Mouse (Mus musculus) lung, postnatal 4 days (tissue): Measurements from ENCODE around the gene Notch2.

Experiments
- DNase-seq, 2 experiments: peaks; one replicate each; pipeline ENCODE4 v3.0.0; 2021

Gene Notch2

DNA sequence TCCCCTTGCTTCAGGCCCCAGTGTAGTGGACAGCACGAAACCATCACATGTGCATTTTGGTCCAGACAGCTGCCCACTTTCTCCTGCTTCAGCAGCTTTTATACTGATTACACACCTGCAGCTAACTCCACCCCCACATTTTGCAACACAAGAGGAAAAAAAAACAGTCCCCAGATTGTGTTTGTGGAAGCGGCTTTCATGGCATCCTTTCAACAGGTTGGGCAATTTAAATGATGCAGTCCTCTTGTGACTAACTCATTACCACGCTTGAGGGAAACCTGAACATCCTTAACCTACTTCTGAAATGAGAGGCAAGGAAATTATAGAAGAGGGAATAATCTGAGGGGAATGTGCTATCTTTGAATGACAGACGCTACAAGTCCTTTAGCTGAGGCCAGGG lies 15.0 kb upstream of the Notch2 start:
- DNase-seq = peak in 1 of 2 experiments; percentile 49

DNA sequence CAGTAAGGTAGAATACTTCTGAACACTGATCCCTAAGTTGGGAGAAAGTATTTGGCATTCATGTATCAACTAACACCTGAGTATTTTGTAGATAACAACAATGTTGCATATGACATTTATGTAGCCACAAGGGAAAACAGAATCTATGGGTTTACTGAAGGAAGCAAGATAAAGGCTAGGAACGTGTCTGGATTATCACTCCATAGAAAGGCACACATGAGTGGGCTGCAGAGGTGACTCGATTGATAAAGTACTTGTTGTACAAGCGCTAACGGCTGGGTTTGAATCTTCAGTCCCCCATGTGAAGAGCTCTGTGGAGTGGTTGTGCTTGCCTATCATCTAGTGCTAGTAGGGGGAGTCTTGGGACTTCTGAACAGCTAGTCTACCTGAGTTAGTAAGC lies 9.8 kb upstream of the Notch2 start:
- DNase-seq = no peak

DNA sequence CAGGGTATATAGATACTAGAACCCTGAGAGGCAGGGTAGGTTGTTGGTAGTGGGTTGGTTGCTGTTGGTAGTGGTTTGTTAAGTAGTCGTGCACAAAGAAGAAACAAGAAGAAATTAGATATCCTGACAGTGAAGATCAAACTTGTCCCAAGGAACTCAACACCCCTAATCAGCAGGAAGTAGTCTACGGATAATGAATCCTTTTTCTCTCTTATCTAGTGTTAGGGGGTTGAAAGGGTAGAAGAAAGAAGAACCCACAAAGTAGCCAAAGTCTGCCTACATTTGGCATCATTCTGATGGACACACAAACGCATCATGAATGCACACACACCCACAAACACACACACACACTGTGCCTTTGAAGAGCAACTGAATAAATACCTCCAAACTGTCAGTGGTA lies 9.1 kb upstream of the Notch2 start:
- no peak for DNase-seq

DNA sequence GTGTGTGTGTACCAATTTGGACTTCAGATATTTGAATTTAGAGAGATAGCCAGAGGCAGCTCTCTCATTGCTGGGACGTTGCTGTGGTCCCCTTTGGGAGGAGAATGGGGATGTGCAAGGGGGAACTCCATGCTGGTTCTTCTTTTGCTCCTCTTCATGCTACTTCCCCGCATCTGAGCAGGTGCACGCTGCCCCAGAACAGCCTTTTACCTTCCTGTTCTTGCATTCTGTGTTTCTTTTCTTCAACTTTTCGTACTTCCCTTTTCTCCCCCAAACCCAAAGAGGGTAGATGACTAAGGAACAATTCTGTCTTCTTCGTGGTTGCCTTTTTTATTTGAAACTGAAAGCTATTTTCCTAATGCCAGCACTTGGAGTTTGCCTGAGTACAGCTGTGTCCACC lies 8.0 kb upstream of the Notch2 start:
- no peak for DNase-seq

DNA sequence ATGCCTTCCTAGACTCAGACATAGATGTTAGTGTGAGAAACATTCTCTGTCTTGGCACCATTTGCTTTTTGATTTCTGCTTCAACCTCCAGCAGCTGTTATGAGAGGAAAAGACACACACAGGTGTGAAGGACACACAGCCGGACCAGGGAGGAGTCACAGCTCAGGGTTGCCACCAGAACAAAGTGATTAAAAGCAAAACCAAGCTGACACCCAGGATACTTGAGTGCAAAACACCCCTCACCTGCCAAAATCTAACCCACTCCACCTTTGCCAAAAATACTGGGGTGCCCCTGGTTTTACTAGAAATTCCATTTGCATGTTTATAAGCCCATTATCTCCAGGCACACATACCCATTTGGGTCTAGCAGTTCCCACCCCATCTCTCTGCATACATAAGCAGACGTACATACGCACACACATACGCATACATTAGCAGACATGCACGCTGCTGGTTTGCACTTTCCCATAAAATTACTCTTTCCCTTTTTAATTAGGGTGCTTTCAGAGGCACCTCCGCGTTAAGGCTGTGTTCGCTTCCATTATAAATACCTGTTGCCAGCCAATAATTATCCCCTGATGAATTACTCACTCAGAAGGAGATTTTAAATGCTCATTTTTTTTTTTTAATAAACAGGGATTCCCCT lies 7.2 kb upstream of the Notch2 start:
- DNase-seq = no peak

DNA sequence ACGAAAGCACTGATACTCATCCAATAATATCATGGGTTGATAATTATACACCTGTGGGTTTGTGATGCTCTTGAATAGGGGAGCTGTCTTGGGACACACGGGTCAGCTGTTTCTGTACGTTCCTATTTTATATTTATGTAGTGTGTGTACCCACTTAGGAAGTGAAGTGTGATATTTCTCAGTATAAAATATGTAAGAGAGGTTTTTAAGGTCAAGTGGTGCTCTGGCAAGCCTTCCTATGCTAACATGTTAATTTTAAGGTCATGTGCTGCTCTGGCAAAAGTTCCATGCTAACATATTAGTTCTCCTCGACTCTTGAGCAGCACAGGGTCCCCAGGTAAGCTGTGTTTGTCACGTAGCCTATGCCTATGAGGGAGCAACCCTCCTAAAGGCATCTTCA lies 6.4 kb upstream of the Notch2 start:
- no peak for DNase-seq

DNA sequence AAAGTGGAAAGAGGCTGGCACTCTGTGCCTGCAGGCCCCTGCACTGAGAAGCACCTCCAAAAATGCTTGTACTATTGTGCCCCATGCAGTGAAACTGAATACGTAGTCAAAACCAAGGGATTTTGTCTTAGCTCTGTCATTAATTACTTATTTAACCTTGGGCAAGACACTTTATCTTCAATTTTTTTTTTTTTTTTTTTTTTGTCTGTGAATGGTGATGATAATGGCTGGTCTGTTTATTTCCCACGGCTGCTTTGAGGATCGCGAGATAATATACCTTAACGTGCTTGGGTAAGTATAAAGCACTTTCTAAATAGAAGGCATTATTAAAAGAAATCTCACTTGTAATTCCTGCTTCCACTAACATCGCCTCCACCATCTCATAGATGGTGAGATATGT lies 5.2 kb upstream of the Notch2 start:
- no peak for DNase-seq

DNA sequence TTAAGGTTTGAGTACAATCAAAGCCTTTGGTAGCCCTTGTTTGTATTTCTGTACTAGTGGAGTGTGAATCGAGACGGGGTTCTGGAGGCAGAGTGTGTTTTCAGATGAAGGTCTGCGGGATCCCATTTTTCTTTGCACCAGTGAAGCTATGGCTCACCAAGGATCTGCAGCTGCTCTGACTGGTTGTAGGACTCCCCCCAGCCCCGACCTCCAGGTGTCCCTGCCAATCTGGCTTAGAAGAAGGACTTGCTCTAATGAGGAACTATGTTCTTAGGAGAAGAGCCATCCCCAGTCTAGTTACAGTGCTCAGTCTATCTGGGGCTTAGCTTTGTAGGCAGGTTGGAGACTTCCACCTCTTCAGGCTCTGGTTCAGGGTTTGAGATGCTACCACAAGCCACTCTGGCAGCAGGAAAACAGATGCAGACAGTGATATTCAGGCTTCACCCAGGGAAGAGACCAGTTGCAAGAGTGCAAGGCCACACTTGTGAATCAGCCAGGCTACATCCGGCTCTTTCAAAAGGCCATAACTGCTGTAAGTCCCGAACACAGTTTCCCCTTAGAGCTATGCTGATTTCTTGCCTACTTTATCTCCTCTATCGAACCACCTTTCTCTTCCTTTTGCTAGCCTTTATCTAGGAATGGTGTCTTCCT lies 4.0 kb upstream of the Notch2 start:
- no peak for DNase-seq

DNA sequence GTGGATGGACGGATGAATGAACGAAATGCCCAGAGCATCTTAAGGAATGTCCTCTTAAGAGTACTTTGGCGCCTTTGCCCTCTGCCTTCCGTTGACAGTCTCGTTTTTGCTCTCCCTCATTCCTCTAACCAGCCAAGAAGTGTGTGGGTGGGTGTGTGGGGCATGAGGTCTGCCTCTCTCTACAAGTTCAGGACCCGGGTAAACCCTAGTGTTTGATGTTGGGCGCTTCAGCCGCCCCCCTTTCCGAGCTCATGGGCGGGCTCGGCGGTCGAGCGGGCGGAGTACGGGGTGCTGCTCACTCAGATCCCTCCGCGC lies 284 bp upstream of the Notch2 start:
- no peak for DNase-seq

DNA sequence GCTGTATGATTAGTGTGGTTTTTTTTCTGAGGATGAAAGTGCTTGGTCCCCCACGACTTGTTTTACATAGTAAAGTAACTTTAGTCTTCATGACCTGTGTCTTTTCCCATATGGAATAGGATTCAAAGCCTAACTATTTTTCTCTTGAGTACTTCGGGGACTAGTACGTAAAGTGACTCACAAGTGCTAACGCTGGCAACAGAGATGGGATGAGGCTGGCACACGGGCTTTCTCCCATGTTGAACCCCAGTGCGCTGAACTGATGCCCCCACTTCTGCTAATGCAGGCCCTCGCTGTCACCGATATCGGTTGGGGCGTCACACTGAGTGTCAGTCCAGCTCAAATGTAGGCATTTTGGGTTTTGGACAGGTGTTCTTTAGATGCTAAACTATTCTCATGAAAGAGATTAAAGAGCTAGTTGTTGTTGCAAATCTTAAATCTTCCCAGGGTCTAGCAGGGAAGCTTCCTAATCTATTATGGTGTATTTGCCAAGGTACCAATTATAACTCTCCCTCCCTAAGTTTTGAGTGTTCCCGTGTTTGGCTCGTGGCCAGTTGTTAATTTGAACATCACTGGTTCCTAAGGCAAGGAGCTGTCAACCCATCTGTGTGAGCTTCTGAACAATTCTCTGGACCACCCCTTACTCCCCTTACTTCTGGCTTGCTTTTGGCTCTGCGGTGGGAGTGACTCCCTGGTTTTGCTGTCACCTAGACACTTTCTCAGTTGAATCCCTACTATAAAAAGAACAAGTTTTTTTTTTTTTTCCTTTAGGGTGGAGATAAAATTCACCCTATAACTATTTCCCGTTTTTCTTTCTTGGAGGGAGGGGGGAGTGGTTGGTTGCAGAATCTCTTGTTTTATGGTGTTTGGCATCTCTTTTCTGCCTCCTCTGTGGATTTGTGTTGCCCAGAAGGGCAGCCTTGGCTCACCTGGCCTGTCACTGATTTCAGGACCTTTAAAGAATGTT lies 2.2 kb downstream of the Notch2 start:
- DNase-seq = no peak

DNA sequence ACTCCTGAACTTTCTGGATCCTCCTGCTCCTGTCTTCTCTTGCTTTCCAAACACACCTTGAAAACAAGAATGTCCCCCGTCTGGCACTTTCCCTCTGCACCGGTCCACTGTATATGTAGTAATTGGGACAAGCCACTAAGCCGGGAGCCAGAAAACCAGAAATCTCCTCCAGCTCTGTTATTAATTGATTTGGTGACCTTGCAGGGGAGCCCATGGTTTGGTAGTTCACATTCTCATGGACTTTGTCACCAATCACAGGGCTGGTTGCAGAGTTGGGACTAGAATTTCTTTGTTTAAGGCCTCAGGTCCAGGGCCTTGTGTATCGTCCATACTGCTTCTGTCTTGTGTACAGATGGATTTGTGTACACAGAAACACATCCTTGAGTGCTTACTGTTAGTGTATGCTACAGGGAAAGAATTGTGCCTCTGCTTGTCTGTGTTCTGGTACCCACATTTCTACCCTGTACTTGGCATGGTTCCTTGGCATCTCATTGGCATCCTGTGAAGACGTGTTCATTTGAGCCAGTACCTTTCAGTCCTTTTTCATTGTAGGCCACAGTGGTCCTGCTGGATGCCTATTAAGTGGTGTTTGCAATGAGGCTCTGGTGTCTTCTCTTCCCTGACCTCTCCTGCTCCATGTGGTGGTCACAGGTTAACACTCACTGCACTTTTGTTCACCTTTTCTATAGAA lies 3.7 kb downstream of the Notch2 start:
- no peak for DNase-seq

DNA sequence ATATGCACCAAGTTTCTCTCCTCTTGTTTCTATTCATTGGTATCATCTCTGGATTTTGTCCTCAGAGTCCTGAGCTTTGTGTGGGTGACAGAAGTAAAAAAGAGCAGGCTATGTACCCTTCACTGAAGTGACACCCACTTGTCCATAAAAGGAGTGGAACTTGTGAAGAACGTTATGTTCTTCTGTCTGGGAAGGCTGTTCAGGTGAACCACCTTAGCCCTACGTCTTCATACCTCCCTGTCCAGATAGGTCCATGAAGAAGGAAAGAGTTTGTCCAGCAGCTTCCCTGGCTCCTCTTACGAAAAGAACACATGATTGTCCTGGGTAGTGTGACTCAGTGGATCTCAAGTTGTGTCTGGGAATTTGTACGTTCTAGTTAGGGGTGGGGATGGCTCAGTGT lies 4.9 kb downstream of the Notch2 start:
- no peak for DNase-seq

DNA sequence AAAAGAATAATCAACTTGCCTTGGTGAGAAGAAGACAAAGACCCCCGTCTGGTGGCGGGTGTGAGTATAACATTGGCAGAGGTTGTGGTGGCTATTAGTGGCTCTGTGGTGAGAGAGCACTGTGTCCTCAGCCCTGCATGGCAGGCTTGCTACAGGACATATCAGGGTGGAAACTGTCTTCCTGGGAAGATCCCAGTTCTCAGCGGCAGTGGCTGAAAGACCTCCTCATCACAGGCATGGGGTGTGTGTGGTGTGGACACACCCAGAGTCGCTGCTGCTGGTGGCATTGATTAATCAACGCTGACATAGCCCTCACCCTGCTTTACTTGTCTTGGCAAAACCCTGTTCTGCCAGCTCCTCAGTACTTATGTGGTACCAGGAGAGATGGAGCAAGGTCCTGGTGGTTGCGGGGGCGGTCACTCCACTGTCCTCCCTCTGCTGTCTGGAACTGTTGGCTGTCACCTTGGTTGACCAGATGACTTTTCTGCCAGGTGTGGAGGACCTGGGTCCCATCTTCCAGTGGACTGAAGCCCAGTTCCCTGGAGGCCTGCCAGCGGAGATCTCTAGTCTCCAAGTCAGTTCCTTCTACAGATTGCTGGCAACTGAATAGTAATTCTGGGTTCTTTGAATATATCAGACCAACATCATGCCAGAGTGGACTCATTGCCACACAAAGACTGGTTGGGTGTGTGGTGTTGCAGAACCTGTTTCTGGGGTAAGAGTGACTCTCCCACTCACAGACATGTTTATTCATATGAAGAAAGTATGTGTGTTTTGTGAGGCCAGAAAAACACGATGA lies 7.3 kb downstream of the Notch2 start:
- DNase-seq = peak; percentile 48 to 58

DNA sequence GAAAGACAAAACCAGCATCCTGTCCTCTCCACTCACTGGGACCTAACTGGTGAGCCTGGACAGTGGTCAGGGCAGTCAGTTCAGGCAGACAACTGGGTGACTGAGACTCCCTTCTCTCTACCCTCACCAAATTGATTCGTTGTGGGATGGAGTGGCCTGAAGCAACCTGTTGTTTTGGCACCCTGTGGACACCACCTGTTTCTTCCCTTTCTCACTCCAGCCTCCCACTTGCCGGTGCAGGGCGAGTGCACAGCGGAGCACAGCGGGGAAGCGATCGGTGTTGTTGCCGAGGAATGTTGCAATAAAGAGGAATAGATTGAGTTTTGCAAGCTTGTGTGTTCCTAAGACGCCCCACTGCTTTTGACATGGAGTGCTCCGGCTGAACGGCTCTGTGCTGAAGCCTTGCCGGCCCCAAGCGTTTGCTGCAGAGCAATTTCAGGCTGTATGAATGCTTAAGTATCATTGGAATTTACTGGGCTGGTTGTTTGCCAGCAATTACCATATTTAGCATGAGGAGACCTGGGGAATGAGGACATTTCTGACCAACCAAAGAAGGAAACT lies 11.0 kb downstream of the Notch2 start:
- peak; percentile 79 to 91 for DNase-seq

DNA sequence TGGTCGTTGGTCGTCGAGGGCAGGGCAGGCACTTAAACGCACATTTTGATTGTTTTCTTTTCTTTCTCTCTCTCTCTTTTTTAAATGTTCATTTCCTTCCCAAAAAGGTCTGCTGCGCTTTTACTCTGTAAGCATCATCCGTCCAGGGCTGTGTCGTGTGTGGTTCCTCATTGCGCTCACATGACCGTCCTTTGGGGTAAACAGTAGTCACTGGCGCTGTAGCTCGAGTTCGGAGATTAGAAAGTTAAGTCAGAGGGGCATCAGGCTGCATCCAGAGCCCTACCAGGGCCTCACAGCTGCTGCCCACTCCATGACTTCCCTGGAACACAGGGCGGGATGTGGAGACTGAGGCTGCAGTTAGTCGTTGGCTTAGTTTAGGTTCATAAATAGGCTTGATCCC lies 12.2 kb downstream of the Notch2 start:
- no peak for DNase-seq

DNA sequence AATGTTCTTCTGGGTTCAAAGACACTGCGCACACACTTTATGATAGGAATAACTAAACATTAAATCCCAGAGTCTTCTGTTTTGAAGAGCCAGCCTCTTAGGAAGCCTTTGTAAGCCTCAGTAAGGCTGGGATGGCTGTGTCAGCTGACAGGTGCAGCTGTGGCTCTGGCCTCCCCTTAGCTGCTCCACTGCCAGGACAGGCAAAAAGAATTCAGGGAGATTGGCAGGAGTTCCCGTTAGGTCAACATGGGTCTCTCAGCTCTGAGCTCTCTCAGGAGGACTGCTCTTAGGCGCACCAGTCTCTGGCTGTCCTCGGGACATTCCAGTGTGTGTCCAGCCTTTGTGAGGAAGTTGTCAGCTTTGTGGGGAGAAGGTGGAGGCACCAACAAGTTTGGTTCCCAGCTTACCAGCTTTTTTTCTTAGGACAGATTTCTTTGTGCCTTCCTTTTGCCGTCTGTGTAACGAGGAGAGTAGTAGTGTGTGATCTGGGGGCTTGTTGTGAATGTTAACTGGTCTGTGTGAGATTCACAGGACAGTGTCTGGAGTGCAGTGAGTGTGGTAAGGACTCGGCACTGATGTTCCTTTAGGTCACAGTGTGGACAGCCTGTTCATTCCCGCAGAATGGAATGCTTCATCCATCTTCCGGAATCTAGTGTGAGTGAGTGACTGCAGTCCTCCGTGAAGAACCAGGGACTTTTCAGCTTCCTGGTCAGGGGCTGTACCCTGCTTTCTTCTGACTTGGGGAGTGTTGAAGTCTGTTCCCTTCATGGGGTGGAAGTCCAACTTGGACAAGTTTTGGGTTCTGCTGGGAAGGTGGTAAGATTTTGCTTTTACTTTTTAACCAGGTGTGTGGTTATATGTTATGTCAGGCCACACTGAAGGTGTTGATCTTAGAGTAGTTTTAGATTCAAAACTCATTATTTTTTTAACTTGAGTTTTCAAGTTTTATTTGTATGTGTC lies 12.9 kb downstream of the Notch2 start:
- DNase-seq = peak; percentile 39 to 68

DNA sequence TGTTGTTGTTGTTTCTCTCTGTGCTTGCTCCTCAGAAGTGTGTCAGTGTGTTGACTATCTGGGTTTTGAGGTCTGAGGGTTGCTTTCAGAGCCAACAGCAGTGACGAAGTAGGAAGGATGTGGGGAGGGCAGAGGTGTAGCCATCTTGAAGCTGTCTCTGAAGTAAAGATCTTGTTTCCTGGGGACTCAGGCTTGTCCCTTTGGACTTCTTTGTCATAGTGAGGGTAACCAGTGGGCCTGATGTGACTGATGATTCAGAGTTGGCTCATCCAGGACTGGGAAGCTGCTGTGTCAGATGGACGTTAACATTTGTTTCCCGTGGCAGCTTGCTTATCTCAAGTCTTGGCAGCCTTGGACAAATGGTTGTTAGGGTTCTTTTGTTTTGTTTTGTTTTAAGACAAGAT lies 14.0 kb downstream of the Notch2 start:
- DNase-seq = no peak

DNA sequence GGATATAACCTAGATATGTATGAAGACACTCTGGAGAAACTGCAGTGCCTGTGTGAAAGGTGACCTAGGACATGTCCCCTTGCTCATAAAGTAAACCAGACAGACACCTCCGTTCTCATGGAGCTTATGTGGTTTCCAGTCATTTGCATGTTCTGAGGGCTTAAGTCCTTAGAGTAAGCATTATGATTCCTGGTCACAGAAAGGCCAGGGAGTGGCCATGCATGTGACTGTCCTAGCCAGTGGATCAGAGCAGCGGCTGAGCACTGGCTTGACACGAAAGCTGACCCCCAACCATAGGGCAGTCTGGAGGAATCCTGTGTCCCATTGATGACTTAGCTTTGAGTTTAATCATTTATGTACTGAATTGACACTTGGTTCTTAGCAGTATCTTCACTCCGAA lies 14.7 kb downstream of the Notch2 start:
- DNase-seq = no peak

DNA sequence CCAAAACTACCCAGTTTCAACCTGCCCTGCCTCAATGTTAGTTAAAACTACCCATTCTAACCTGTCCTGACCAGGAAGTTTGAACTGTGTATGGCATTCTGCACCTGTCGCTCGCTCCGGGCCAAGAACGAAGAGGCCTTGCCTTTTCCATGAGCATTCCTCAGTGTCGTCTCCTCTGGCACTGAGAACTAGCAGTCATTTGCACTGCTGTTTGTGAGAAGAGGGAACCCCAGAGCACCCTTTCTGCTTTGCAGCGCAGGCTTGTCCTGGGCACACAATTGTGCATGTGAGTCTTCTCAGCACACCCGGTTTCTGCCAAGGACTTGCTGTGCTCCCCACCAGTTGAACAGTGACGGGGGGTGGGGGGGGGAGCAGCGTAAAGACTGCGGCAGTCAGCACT lies 15.6 kb downstream of the Notch2 start:
- DNase-seq = no peak

DNA sequence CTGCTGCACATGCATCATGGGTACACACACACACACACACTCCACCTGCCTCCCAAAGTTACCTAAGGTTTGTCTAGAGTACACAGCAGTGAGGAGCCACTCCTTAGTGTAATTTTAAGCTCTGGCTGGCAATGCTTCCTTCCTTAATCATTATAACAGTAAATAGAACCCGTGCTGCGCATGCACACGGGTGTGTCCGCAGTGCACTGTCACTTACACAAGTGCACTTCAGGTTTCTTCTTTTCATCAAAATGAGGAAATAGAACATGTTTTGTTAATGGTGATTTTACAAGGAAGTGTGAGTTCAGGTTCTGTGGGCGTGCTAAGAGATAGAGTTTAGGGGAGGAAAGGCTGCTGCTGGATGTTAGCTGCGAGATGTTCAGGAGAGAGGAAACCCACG lies 17.8 kb downstream of the Notch2 start:
- DNase-seq = no peak

DNA sequence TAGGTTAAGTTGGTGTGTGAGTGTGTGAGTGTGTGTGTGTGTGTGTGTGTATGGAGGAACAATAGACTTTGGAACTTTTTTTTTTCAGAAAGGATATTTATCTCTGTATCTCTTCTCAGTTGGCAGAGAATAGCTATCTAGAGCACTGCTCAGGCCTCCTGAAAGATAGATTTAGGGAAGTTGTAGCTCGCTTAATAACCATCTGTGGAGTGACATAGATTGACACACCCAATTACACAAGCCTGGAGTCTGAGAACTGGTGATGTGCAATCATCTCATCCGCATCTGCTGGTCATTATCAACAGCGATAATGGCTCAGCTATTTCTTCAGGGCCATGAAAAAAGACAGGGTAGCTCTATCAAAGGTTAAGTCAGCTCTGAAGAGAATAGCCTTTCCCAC lies 18.9 kb downstream of the Notch2 start:
- DNase-seq = no peak
